Mouse (Mus musculus): ENCODE measurements around the gene Ankrd16.

GRCm38 (mm10) chr2:11794668-11795067 lies 17.0 kb downstream of the Ankrd16 start:
- TF ChIP-seq CTCF (IDR thresholded peaks at IDR 0.05; ENCODE audit: borderline replicate concordance, insufficient read depth, low read length) (no peak), POLR2A (IDR thresholded peaks at IDR 0.05; ENCODE audit: low read depth, low read length) (no peak)

Measured in embryonic fibroblast, embryonic 13.5 days (primary cell).